Mouse (Mus musculus): ENCODE measurements around the gene Pon2.

Pon2 gene

DNA sequence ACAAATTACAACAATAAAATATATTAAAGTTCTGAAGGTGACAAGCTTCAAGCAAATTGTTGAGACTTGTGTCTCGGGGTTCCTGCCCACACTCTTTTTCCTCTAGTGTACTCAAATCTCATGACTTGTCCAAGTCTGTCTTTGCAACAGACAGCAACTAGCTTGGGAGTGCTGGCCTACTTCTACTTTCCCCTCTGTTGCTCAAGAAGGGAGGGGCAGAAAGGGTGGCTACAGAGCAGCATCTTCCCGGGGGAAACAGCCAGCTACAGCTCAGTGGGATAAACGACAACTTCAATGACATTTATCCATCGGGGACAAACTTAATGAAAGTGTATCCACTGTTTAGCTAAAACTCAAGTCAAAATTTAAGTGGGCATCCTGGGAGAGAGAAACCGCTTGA is 5.4 kb downstream of the Pon2 start:
- DNase-seq (ENCODE audit: low spot score): no peak

- DNase-seq (ENCODE audit: low spot score): no peak
These were observed 6.8 kb downstream of the Pon2 start for GRCm38 (mm10) chr6:5291450-5291849.

GRCm38 (mm10) chr6:5287919-5288318 is 10.3 kb downstream of the Pon2 start:
- no peak for DNase-seq (ENCODE audit: low spot score)

GRCm38 (mm10) chr6:5287392-5287791 is 10.9 kb downstream of the Pon2 start:
- no peak for DNase-seq (ENCODE audit: low spot score)

GRCm38 (mm10) chr6:5282418-5282817 is 15.8 kb downstream of the Pon2 start:
- no peak for DNase-seq (ENCODE audit: low spot score)

- no peak for DNase-seq (ENCODE audit: low spot score)
These were observed 17.5 kb downstream of the Pon2 start for GRCm38 (mm10) chr6:5280576-5281305.

GRCm38 (mm10) chr6:5277972-5278371 is 20.3 kb downstream of the Pon2 start:
- DNase-seq (ENCODE audit: low spot score): no peak

GRCm38 (mm10) chr6:5269641-5270040 is 28.6 kb downstream of the Pon2 start:
- no peak for DNase-seq (ENCODE audit: low spot score)

GRCm38 (mm10) chr6:5264793-5265192 is 33.5 kb downstream of the Pon2 start:
- no peak for DNase-seq (ENCODE audit: low spot score)

DNA sequence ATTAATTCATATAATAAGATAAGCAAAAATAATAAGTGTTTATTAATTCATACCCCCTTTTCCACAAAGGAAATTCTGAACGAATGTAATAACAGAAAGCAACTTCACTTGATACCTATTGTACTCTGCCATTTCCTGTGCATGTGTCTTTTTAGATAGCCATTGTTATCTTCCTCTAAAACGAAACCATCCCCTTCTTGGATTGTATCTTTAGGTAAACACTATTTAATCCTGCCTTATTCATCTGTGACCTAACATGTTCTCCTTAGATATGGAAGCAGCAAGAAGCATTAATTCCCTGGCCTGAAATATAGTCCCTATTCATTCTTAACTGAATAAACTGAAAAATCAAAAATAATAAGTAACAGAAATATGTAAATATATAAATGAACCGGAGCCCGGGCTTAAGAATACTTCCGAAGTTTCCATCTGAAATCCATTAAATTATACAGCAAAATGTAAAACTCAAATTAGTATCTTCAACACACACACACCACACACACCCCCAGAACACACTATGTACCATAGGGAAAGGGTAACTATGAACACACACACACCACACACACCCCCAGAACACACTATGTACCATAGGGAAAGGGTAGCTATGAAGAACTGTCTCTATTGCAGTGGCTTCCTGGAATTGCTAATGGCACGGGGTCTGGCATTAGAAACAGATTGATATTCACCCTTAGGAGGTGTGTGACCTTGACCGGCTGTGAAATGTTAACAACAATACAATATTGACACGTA is 34.8 kb downstream of the Pon2 start:
- DNase-seq (ENCODE audit: low spot score): no peak

- no peak for DNase-seq (ENCODE audit: low spot score)
These were observed 35.7 kb downstream of the Pon2 start for GRCm38 (mm10) chr6:5262322-5263249.

DNA sequence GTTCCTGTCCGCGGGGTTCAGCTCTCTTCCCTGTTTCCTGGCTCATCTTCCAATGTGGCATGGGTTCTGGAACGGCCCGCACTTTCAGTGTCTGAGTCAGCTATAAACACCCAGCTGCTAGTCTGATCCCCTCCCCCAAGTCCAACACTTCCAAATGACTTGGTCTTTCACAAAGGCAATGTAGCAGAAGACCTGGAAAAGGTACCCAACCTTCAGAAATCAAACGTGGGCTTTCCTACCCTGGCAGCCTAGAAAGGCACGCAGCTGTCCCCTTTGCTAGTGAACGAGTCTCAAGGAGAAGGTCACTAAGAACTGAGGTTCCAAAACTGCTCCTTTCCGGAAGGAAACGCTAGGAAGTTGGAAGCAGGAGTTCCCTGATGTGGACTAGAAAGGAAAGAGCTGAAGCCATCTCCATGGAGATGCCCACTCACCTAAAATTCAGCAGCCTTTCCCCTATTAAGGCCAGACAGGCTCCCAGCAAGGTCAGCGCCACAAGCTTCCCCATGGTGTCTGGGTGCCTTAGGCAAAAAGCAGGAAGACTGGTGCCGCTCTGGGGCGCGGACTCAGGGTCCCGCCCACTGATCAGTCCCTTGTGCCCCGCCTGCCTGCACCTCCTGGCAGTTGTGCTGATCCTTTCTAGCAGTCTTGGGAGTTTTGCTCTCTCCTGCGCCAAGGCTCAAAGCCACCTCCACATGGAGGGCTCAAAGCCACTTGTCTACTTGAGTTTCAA is 42.4 kb downstream of the Pon2 start, which contains the start of gene Pon3:
Pon3 (minus strand) TSS at position 565 of the 730 bp plus-strand sequence.
- DNase-seq (ENCODE audit: low spot score): peak; percentile 49

- DNase-seq (ENCODE audit: low spot score): no peak
These were observed 43.0 kb downstream of the Pon2 start for GRCm38 (mm10) chr6:5255291-5255690.

DNA sequence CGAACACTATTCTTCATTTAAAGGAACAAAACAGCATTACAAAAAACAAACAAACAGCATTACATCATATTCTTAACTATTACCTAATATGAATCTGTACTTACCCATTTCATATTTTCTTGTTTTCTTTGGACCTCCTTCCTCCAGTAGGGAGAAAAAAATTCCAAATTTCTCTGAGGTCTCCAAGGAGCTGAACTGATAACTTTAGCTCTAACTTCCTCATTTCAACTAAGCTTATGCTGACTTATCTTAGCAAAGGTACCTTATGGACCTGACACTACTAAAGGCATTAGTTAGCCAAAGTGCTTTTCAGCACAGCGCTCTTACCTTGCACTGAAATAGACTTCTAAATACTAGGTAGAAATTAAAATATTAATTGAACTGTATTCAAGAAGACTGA is 43.4 kb downstream of the Pon2 start:
- DNase-seq (ENCODE audit: low spot score): no peak

DNA sequence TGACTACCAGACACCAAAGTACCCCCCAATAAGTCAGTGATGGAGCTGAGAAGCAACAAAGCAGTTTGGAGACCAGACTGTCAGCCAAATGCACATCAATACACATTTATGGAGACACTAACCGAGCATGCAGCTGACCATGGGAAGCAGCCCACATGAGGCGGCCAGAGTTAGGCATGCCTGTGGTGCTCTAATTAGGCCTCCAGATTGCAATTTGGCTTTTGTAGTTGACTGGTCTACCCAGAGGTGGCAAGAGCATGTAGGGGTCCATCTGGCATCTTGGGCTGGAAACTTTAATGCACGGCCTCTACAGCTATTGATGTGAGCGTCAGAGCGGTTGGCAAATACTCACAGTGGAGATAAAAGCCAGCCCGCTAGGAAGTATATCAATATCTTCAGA is 52.3 kb downstream of the Pon2 start:
- no peak for DNase-seq (ENCODE audit: low spot score)

DNA sequence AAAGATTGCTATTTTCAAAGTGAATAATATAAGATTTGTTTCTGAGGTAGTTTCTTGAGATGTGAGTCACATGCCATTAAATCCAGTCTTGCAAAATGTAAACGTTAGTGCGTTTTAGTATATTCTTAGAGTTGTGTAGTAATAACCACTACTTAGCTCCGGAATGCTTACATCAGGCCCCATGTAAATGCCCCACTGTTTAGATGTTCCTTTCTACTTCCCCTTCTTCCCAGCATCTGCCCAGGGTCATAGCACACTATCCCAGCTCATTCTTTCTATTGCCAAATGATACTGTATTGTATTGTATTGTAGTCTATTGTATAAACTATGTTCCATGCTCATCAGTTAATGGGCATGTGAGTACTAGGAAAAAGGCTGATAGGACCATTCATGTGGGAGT is 59.5 kb downstream of the Pon2 start:
- DNase-seq (ENCODE audit: low spot score): no peak

- DNase-seq (ENCODE audit: low spot score): no peak
These were observed 60.7 kb downstream of the Pon2 start for GRCm38 (mm10) chr6:5237510-5237909.

DNA sequence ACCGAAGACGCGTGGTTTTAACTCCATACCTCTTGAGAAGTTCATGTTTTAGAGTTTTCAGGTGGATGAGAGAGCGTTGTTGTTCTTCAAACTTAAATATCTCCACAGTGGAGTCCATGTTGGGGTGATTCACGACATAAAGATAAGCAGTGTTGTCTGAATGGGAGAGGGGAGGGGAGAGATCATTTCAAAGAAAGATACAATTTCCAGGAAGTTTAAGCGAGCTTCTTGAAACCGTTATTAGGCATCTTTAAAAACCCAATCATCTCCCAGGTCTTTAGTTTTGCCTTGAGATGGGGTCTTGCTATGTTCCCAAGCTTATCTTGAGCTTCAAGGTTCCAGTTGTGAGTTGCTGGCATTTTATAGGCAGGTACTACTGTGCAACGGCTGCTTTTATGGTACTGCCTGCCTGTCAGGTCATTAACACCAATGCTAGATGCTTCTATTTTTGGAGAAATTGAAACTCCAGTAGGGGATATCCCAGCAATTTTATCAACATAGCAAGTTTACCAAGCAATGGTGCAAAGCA is 61.3 kb downstream of the Pon2 start:
- DNase-seq (ENCODE audit: low spot score): no peak

DNA sequence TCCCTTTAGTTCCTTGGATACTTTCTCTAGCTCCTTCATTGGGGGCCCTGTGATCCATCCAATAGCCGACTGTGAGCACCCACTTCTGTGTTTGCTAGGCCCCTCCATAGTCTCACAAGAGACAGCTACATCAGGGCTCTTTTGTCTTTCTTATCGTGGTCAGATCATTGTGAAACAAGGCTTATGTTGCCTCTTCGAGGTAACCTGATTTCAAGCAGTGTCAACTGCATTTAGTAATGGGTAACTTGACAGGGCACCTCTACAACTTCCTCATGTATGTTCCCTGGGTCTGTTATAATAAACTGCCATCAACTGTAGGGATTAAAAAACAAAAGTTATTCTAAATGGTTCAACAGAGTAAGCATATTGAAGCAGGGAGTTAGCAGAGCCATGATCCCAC is 63.7 kb downstream of the Pon2 start:
- DNase-seq (ENCODE audit: low spot score): no peak

DNA sequence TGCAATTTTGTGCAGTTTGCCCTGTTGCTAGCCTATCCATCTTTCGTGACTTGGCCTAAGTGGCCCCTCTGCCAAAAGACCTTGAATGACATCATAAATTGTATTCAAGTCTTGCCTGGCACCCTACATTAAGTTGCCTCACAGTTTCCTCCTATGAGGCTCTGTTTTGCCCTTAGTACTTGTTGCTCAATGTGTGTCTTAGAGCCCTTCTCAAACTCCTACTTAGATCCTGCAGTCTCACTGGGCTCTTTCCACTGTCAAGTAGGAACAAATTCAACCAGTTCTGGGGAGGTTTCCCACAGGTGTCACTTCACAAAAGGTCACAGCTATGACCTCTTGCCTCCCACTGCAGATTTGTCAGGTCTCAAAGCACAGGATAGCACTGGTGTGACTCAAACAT is 64.4 kb downstream of the Pon2 start:
- DNase-seq (ENCODE audit: low spot score): no peak

DNA sequence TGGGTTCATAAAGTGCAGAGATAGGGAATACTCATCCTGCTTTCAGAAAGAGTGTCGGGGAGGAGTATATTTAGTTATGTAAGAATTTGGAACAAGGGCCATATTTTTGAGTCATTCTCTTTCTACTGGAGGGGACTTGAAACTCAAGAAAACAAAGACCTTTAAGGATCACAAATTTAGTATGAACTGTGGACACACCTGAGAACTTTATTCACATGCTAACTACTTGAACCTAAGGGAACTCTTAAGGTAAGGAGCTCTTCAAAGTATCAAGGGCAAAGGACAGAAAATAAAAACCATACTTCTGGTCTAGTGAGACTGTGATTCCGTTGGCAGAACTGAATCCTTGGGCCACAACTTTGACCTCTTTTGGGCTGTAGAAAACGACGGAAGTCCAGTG is 66.2 kb downstream of the Pon2 start:
- DNase-seq (ENCODE audit: low spot score): no peak

DNA sequence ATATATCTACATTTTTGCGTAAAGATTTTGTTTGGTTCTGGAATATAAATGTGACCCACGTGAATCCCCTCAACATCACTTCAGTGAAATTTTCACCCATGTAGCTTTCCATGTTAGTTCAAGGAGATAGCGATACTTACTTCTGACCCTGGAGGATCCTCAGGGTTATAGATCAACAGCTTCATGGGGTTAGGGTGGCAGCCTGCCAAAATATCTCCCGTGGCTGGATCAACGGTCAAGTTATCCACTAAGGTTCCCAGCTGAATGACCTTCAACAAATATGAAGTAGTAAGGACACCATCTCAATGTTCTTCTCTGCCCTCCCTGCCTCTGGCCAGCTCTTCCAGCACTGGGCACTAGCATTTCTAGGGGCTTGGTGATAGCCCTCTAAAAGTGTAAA is 68.0 kb downstream of the Pon2 start:
- no peak for DNase-seq (ENCODE audit: low spot score)

Measured in yolk sac, embryonic 10.5 days (tissue).